Mouse (Mus musculus) hindbrain, embryonic 16.5 days (tissue): ENCODE measurements around the gene Mosmo. TPM values are rescaled to one million over a fixed set of nuclear protein-coding genes. Genes with fewer than 3 reads are reported as not detected.

ENCODE experiments used
- ATAC-seq: fragments of 200-750 bp; cut with Nextera tagmentation; 2 replicates; pipeline ENCODE4 v1.8.0; 2017; ENCODE audit warnings: moderate TSS enrichment, moderate library complexity
- H3K27ac ChIP-seq: fragments of 300-500 bp; sonication (generic); 2 replicates; pipeline ENCODE4 v1.5.1; 2014; ENCODE audit warnings: low read depth, mild to moderate bottlenecking, control low read depth, low read length, moderate library complexity
- H3K27me3 ChIP-seq: fragments of 300-500 bp; sonication (generic); replicated peaks from 2 replicates; pipeline ENCODE4 v1.6.1; 2014; ENCODE audit warnings: low read length; ENCODE audit not compliant: control insufficient read depth, insufficient read depth
- H3K36me3 ChIP-seq: fragments of 300-500 bp; sonication (generic); 2 replicates; pipeline ENCODE4 v1.6.1; 2014; ENCODE audit warnings: mild to moderate bottlenecking, low read length, moderate library complexity, mixed read lengths; ENCODE audit not compliant: control insufficient read depth, insufficient read depth
- H3K4me1 ChIP-seq: fragments of 300-500 bp; sonication (generic); 2 replicates; pipeline ENCODE4 v1.6.1; 2014; ENCODE audit warnings: low read depth, low read length; ENCODE audit not compliant: control insufficient read depth, insufficient read depth
- H3K4me2 ChIP-seq: fragments of 300-500 bp; sonication (generic); 2 replicates; pipeline ENCODE4 v1.6.1; 2014; ENCODE audit warnings: mild to moderate bottlenecking, low read length, control low read depth, moderate library complexity
- H3K4me3 ChIP-seq: fragments of 300-500 bp; sonication (generic); 2 replicates; pipeline ENCODE4 v1.5.1; 2014; ENCODE audit warnings: mild to moderate bottlenecking, low read length, control low read depth, moderate library complexity
- H3K9ac ChIP-seq: fragments of 300-500 bp; sonication (generic); 2 replicates; pipeline ENCODE4 v1.6.1; 2014; ENCODE audit warnings: low read depth, mild to moderate bottlenecking, control low read depth, low read length, moderate library complexity
- H3K9me3 ChIP-seq: fragments of 300-500 bp; sonication (generic); 2 replicates; pipeline ENCODE4 v1.6.1; 2014; ENCODE audit warnings: mild to moderate bottlenecking, low read length, moderate library complexity; ENCODE audit not compliant: control insufficient read depth
- WGBS: fragments of 180-500 bp; shearing (Covaris S2); extraction: QIAGEN DNeasy Blood & Tissue Kit; methylation state at CpG from one replicate; pipeline ENCODE4 v1.1.7; 2014; 5-methylcytosine and 5-hydroxymethylcytosine counted together
- polyA plus RNA-seq: library from polyadenylated mRNA; unstranded; fragments of >200 nt; fragmentation: Nextera tagmentation; extraction: Ambion mirVana; gene quantifications from 2 replicates; pipeline ENCODE4 v1.2.1, GENCODE M21; 2015

Mosmo gene
- polyA plus RNA-seq, 1 experiment from 2014 or later = 8.0 TPM

- Histone ChIP-seq H3K9me3 (no peaks in the 10 kb centered on the region), H3K27ac (no peak overlapping the region), H3K4me2 (no peak overlapping the region), H3K4me1 (peaks cover 11% of the 10 kb centered on the region), H3K9ac (no peak overlapping the region), H3K4me3 (no peak overlapping the region), H3K36me3 (0 out of 2 replicates have a peak, but pooled peaks cover 4% of the 10 kb centered on the region), H3K27me3 (no peaks in the 10 kb centered on the region)
- ATAC-seq = no peak
- WGBS = 85% methylated on average over 8 of the region's 8 CpGs
Observed at GRCm38 (mm10) chr7:120721456-120721855, 44.0 kb downstream of the Mosmo start.

GRCm38 (mm10) chr7:120722063-120722462, 44.6 kb downstream of the Mosmo start:
- Histone ChIP-seq H3K4me3 (no peak overlapping the region), H3K36me3 (0 out of 2 replicates have a peak, but pooled peaks cover 4% of the 10 kb centered on the region)
- WGBS = 94% methylated on average over 4 of the region's 4 CpGs

DNA sequence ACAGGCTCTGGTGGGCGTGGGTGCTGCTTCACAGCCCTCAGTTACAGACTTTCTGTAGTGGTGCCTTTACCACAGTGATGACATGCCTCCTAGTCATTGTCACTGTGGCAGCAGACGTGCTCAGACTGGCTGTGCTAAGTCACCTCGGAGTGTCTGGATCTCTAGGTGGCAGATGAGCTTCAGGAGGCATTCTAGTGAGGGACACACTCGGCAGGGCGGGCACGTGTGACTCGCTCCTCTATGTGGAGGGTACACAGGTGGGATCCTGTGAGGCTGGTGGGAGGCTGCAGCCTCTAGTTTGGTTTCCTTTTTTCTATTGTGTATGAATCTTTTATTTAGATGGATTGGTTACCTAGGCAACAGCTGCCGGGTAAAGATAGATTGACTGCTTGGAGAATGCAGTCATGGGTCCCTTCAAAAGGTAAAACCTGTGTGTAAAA, 45.4 kb downstream of the Mosmo start:
- Histone ChIP-seq H3K4me2 (no peak overlapping the region), H3K27me3 (no peaks in the 10 kb centered on the region), H3K4me3 (no peak overlapping the region), H3K4me1 (peaks cover 9% of the 10 kb centered on the region), H3K27ac (peak overlapping the region; percentile 21; the same call in 1 of the 2 replicates), H3K36me3 (0 out of 2 replicates have a peak, but pooled peaks cover 4% of the 10 kb centered on the region), H3K9ac (no peak overlapping the region), H3K9me3 (no peaks in the 10 kb centered on the region)
- WGBS = 31% methylated on average over 8 of the region's 8 CpGs
- peak; percentile 72 for ATAC-seq

More at GRCm38 (mm10) chr7:120722063-120722462, 44.6 kb downstream of the Mosmo start:
- Histone ChIP-seq H3K4me1 (peaks cover 11% of the 10 kb centered on the region), H3K4me2 (no peak overlapping the region), H3K9ac (no peak overlapping the region), H3K9me3 (no peaks in the 10 kb centered on the region), H3K27ac (no peak overlapping the region), H3K27me3 (no peaks in the 10 kb centered on the region)
- ATAC-seq = no peak

DNA sequence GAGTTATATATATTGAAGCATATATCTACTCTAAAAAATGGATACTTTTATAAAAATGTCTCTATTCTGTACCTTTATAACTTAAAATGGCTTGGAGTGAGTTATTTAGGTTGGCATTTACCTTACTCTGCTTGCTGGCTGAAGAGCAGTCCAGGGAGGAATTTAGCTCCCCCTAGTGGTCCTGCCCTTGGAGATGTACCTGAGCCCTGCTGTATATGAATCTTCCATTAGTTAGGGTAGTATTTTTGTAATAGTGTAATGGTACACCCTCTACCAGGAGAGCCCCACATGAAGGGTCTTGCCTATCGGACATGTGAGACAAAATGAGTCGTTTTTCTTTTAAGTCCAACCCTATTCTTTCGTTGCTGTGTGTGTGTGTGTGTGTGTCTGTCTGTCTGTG, 50.2 kb downstream of the Mosmo start:
- H3K36me3 ChIP-seq = peaks cover 7% of the 10 kb centered on the region; the same call in 1 of the 2 replicates
- no peak overlapping the region for H3K4me3 ChIP-seq
- no peak overlapping the region for H3K27ac ChIP-seq
- H3K9ac ChIP-seq = no peak overlapping the region
- no peaks in the 10 kb centered on the region for H3K9me3 ChIP-seq
- no peak for ATAC-seq
- 93% methylated on average over 3 of the region's 3 CpGs for WGBS
- peaks cover 6% of the 10 kb centered on the region; the same call in 1 of the 2 replicates for H3K4me1 ChIP-seq
- no peak overlapping the region for H3K4me2 ChIP-seq
- no peaks in the 10 kb centered on the region for H3K27me3 ChIP-seq

DNA sequence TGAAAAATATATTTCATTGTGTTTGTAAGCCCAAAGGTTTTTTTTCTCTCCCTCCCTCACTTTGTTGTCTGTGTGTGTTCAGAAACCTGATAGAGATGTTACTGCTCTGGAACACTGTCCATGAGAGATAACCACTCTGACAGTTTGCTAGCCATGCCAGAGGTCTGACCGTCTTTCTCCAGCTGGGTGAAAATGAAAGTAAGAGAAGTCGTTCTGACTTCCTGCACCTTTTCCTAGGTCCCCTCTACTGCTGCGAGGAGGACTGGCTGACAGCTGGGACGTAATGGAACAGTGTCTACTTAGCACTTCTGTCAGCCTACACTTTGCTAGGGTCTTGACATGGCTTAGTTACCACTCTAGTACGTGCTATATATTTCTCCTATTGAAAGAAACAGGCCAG, 52.2 kb downstream of the Mosmo start:
- Histone ChIP-seq H3K4me1 (no peaks in the 10 kb centered on the region), H3K9ac (no peak overlapping the region), H3K36me3 (peaks cover 7% of the 10 kb centered on the region; the same call in 1 of the 2 replicates), H3K4me2 (no peak overlapping the region), H3K27me3 (no peaks in the 10 kb centered on the region), H3K27ac (no peak overlapping the region), H3K9me3 (no peaks in the 10 kb centered on the region), H3K4me3 (no peak overlapping the region)
- no peak for ATAC-seq
- WGBS = 94% methylated on average over 5 of the region's 5 CpGs

DNA sequence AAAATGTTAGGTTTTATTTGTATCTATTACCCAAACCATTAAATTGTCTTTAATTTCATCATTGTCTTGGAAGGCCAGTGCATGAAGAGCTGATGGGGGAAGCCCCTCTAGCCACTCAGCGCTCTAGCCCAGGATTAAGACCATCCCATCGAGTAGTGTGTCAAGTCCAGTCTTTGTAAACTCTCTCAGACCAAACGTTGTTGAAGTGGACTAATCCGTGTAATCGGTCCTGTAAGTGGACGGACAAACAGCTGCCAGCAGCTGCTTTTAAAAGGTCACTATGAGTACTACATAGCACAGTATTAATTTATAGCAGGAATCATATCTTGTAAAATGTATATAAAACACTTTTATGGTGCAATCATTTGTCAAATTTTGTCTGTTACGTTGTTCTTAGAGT, 55.5 kb downstream of the Mosmo start:
- ATAC-seq = no peak
- no peak overlapping the region for H3K9ac ChIP-seq
- no peaks in the 10 kb centered on the region for H3K9me3 ChIP-seq
- 88% methylated on average over 7 of the region's 7 CpGs for WGBS
- H3K36me3 ChIP-seq = peaks cover 2% of the 10 kb centered on the region; the same call in 1 of the 2 replicates
- no peaks in the 10 kb centered on the region for H3K4me1 ChIP-seq
- H3K27ac ChIP-seq = no peak overlapping the region
- no peaks in the 10 kb centered on the region for H3K27me3 ChIP-seq
- H3K4me3 ChIP-seq = no peak overlapping the region
- no peak overlapping the region for H3K4me2 ChIP-seq

DNA sequence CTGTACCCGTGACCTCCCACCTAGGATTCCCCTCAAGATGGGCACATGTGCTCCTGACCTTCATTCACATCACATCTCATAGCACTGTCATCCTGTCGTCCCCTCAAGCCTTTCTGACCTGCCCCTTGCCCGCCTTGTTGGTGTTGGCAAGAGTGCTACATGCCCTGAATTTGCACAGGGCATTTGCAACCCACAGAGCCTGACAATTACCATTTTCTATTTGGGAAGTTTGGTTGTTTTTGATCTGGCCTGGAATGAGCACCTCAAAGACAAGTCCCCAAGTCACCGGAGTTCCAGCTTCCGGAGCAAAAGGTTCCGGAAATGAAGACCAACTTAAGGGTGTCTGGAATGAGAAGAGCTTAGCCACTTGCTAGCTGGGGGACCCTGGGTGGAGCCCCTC, 61.6 kb downstream of the Mosmo start, which contains the start of gene Vwa3a:
Gene Vwa3a (plus strand): TSS at position 301 of the 400 bp plus-strand sequence.
- Histone ChIP-seq H3K9me3 (no peaks in the 10 kb centered on the region), H3K4me2 (no peak within 1 kb of the TSS)
- ATAC-seq = no peak

DNA sequence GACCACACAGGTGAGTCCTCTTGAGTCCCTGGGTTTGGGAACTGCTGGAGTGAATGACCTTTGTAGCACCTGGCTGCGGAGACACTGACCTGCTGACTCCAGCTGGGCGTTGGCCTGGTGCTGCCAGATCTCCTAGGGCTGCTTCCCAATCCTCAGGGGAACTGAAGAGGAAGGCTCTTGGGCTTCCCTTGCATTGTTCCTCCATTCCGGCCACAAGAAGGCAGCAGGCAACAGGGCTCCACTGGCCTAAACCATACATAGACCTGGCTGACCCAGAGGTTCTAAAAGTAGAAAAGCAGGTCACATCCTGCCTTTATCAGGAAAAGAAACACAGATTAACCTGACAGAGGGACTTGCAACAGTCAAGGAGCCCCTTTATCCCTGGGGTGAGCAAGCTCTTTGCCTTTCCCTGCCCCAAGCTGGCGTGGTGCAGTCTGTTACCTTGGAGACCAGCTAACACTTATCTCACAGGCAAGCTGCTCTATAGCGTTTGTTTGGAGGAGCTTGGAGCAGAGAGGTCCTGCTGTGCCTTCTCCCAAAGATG, 62.2 kb downstream of the Mosmo start:
- Histone ChIP-seq H3K9me3 (no peaks in the 10 kb centered on the region), H3K36me3 (no peaks in the 10 kb centered on the region), H3K9ac (no peak overlapping the region), H3K27me3 (no peaks in the 10 kb centered on the region), H3K4me1 (peaks cover 3% of the 10 kb centered on the region; the same call in 1 of the 2 replicates), H3K4me3 (no peak overlapping the region), H3K4me2 (no peak overlapping the region), H3K27ac (no peak overlapping the region)
- 8% methylated on average over 5 of the region's 5 CpGs for WGBS
- ATAC-seq = peak; percentile 72; the same call in 1 of the 2 replicates

More for the DNA sequence above, 61.6 kb downstream of the Mosmo start, which contains the start of gene Vwa3a:
- H3K27ac ChIP-seq = no peak within 1 kb of the TSS
- no peaks in the 10 kb centered on the region for H3K36me3 ChIP-seq
- WGBS = 78% methylated on average over 6 of the region's 6 CpGs
- H3K27me3 ChIP-seq = no peaks in the 10 kb centered on the region
- H3K9ac ChIP-seq = no peak within 1 kb of the TSS
- H3K4me3 ChIP-seq = no peak within 1 kb of the TSS
- peaks cover 3% of the 10 kb centered on the region; the same call in 1 of the 2 replicates for H3K4me1 ChIP-seq

DNA sequence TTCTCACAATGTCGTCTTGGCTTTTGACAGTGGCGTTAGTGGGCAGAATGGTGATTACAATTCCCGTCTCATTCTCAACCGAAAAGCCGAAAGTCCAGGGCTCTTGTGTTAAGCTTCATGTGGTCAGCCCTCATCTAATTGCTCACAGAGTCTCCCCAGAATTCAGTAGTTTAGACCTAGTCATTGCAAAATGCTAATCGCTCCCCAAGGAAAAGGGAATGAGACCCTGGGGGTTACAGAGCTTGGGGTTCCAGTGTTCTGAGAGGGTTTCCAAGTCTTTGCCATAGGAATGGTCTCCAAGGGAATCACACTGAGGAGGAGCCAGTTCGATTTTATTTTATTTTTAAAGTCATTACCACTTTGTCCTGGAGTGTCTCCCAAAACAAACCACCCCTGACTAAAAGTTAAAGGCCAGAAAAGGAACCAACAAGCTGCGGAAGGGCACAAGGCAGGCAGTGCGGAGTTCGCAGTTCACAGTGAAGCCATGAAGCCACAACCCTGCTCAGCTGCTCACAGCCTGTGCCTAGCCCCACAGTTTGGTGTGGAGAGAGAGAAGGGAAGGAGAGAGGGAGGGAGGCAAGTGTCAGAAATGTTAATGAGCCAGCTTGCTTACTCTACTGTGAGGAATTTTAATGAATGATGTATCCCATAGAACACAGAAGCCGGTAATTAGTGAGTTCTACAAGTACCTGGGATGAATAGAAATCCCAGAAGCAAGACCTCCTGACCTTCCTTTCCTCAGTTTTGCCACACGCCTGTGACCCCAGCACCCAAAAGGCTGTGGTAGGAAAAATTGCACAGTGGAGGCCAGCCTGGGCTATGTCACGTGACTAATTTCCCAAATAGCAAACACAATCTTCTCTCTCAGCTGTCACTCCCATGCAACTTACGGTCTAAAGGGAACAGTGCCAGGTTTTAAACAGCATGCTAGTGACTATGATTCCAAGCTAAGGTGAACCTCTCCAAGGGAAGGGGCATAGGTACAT, 66.2 kb downstream of the Mosmo start:
- Histone ChIP-seq H3K9me3 (no peaks in the 10 kb centered on the region), H3K9ac (no peak overlapping the region), H3K27me3 (no peaks in the 10 kb centered on the region), H3K4me3 (no peak overlapping the region), H3K4me1 (peaks cover 3% of the 10 kb centered on the region; the same call in 1 of the 2 replicates), H3K27ac (no peak overlapping the region), H3K36me3 (no peaks in the 10 kb centered on the region), H3K4me2 (no peak overlapping the region)
- 73% methylated on average over 14 of the region's 14 CpGs for WGBS
- no peak for ATAC-seq
